Mouse (Mus musculus): ENCODE results near the gene Cmpk2.
"Not testable (repeated sequence)": the region's sequence is repeated elsewhere in the genome, so short reads cannot be mapped to it uniquely, and the experiment has no call there.

Gene Cmpk2

DNA sequence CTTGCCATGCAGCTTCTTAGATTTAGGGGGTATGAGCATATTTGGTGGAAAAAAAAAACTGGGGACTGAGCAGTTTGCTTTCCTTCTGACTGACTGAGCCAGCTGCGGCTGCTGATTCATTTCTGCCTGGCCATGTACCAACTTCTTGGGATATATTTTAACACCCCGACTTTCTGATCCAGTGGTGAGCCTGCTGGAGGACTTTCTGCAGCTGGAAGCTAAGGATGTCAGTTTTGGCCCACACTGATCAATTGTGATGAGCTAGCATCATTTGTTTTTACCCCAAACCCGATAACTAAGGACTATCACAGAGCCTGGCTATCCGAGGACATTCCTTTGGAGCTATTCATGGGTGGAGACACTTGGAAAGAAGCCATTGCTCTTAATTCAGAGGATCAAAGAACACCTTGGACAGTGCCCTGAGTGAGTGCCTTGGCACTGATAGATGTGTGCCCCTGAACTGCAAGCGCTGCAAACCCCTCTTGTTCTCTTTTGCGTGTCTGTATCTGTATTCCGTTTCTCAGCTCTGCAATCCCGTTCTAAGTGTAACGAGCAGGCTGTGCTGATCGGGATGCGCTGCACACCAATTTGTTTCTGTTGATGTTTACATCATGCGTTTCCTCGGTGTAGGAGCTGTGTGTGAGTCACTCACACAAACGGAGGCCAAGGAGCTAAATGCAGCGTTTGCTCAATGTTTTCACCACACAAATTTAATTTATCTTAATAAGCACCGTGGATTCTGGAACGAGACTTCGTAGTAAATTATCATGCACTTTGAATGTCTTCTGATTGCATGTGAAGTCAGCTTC, 9.4 kb downstream of the Cmpk2 start:
- peak; percentile 67 for DNase-seq (ENCODE audit: low read depth, low spot score)

DNA sequence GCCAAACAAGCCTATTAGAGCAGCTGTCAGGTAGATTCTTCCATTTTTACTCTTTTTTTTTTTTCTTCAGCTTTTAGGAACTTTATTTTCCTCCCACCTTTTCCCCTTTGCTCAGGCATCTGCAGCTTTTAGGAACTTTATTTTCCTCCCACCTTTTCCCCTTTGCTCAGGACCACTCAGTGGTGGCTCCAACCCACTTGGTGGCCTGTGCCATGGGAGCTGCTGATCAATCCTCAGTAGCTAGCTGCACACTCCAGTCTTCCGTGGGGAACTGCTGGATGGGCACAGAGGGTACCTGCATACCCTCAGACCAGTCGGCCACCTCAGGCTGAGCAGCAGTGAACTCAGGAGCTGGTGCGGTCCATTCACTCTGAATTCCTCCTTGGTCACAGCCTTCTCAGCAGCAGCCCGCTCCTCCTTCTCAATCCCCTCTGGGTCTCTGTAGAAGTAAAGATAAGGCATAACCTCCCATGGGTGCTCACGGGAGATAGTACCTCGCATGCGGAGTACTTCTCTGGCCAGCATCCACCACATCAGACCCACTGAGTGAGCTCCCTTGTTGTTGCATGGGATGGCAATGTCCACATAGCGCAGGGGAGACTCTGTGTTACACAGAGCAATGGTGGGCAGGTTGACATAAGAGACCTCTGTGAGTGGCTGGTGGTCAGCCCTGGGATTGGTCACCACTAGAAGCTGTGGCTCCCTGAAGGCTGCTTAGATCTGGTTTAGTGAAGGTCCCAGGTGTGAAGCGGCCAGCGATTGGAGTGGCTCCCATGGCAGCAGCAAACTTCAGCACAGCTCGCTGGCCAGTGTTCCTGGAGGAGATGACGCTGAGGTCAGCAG, 17.0 kb downstream of the Cmpk2 start:
- not testable (repeated sequence) for DNase-seq (ENCODE audit: low read depth, low spot score)

- peak; percentile 78 for DNase-seq (ENCODE audit: low read depth, low spot score)
Measured at GRCm38 (mm10) chr12:26487874-26488616, 19.0 kb downstream of the Cmpk2 start.

- no peak for DNase-seq (ENCODE audit: low read depth, low spot score)
Measured at GRCm38 (mm10) chr12:26488617-26489274, 19.7 kb downstream of the Cmpk2 start.

- no peak for DNase-seq (ENCODE audit: low read depth, low spot score)
Measured at GRCm38 (mm10) chr12:26489942-26490341, 20.9 kb downstream of the Cmpk2 start.

GRCm38 (mm10) chr12:26501042-26501441, 32.0 kb downstream of the Cmpk2 start:
- DNase-seq (ENCODE audit: low read depth, low spot score) = no peak

- no peak for DNase-seq (ENCODE audit: low read depth, low spot score)
Measured at GRCm38 (mm10) chr12:26510971-26511370, 42.0 kb downstream of the Cmpk2 start.

DNA sequence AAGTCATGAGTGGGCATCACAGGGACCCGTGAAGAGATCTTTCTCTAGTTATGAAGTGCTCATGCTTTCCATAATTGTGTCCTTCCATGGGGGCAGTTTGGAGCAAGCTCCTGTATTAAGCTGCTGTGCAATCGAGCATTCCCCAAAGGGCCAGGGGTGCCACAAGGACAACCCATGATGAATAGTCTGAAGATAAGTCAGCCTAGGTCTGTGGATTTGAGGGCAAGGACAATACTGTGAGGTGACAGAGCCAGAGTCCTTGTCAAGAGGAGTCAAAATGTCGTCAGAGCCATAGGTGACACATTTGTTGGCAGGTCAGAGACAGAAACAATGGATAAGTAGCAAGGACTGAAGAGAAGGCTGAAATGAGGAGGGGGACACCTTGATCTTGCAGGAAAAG, 49.2 kb downstream of the Cmpk2 start:
- no peak for DNase-seq (ENCODE audit: low read depth, low spot score)

- DNase-seq (ENCODE audit: low read depth, low spot score) = peak; percentile 29
Measured at GRCm38 (mm10) chr12:26524943-26525697, 56.1 kb downstream of the Cmpk2 start.

DNA sequence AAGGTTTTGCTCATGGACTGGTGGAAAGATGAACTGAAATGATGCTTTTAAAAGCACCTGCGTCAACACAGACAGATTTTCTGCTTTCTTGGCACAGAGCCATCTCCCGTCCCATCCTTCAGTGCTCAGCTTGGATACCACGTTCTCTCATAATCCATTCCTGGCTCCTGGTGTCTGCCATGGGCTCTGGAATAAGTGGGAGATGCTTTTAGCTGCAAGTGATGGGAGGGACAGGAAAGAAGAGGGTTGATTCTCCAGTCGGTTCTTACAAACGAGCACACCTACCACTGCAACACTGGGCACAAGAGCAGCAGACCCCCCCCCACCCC, 56.7 kb downstream of the Cmpk2 start:
- peak; percentile 57 for DNase-seq (ENCODE audit: low read depth, low spot score)
